Mouse (Mus musculus): ENCODE measurements around the gene Klhdc4. TPM values are rescaled to one million over a fixed set of nuclear protein-coding genes. Genes with fewer than 3 reads are reported as not detected.

The Klhdc4 gene
- polyA plus RNA-seq, 1 experiment from 2014 or later, result 49.4 TPM

DNA sequence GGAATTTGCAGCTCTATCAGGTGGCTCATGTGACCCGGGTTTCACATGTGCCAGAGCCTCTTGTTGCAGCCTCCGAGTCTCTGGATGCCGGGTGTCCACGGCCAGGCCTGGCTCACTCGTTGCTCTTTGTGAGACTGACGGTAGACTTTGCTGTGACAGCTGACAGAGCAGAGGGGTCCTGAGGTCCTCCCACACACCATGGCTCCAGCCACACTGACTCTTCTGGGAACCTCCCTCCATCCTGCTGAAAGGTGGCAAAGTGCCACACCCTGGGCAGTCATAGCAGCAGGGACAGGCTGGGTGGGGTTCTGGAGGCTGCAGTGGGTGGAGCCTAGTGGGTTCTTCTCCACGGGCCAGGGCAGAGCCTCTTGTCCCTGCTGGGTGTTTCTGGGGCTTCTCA, 68.9 kb downstream of the Klhdc4 start:
- H3K27ac ChIP-seq (ENCODE audit: low read depth, low read length), result no peak overlapping the region

DNA sequence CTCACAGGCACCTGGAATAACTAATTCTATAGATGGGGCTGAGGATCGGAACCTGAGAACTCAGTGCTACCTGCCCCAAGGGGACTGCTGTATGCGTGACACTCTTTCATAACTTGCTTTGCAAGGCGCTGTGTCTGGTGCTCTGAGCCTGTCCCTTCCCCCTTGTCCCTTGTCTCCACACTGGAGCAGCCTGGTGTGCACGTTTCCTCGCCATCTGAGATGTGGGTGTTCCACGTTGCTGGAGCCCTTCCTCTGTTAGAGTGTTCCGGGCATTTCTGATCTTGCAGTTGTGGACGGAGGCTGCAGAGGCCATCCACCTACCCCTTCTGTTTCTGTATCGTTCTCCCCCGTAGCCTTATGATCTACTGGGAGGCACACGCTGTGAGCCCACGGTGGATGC, 70.9 kb downstream of the Klhdc4 start:
- WGBS, result 76% methylated on average over 12 of the region's 12 CpGs
- Histone ChIP-seq H3K27me3 (ENCODE audit: control insufficient read depth, insufficient read depth, low read length) (no peaks in the 10 kb centered on the region), H3K4me1 (ENCODE audit: control insufficient read depth, insufficient read depth, low read length) (no peaks in the 10 kb centered on the region), H3K4me3 (ENCODE audit: low read depth, low read length) (no peak overlapping the region), H3K9me3 (ENCODE audit: control insufficient read depth, low read length) (no peaks in the 10 kb centered on the region), H3K9ac (ENCODE audit: low read length) (no peak overlapping the region), H3K36me3 (ENCODE audit: control insufficient read depth, insufficient read depth, low read length) (no peaks in the 10 kb centered on the region), H3K4me2 (no peak overlapping the region), H3K27ac (ENCODE audit: low read depth, low read length) (no peak overlapping the region)
- DNase-seq (ENCODE audit: low spot score, missing footprints), result no peak
- no peak for ATAC-seq (ENCODE audit: low FRiP score)

More for the DNA sequence above, 68.9 kb downstream of the Klhdc4 start:
- H3K4me1 ChIP-seq (ENCODE audit: control insufficient read depth, insufficient read depth, low read length), result no peaks in the 10 kb centered on the region
- 83% methylated on average over 7 of the region's 7 CpGs for WGBS
- no peaks in the 10 kb centered on the region for H3K9me3 ChIP-seq (ENCODE audit: control insufficient read depth, low read length)
- DNase-seq (ENCODE audit: low spot score, missing footprints), result no peak
- H3K9ac ChIP-seq (ENCODE audit: low read length), result no peak overlapping the region
- no peak overlapping the region for H3K4me3 ChIP-seq (ENCODE audit: low read depth, low read length)
- H3K27me3 ChIP-seq (ENCODE audit: control insufficient read depth, insufficient read depth, low read length), result no peaks in the 10 kb centered on the region
- no peak for ATAC-seq (ENCODE audit: low FRiP score)
- no peaks in the 10 kb centered on the region for H3K36me3 ChIP-seq (ENCODE audit: control insufficient read depth, insufficient read depth, low read length)
- no peak overlapping the region for H3K4me2 ChIP-seq

DNA sequence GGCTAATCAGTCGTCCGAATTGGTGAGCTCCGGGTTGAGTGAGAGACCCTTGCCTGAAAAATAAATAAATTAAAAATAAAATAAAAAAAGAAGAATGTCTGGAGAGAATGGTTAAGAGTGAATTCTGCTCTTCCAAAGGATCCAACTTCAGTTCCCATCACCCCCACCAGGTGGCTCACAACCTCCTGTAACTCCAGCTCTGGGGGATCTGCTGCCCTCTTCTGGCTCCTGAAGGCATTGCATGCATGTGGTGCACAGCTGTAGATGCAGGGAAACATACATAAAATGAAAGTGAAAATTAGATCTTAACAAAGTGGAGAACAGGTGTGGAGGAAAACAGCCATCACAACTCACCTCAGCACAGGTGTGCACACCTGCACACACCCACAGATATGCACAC, 78.0 kb downstream of the Klhdc4 start:
- DNase-seq (ENCODE audit: low spot score, missing footprints), result peak; percentile 97
- no peaks in the 10 kb centered on the region for H3K36me3 ChIP-seq (ENCODE audit: control insufficient read depth, insufficient read depth, low read length)
- H3K27ac ChIP-seq (ENCODE audit: low read depth, low read length), result no peak overlapping the region
- no peak for ATAC-seq (ENCODE audit: low FRiP score)
- H3K4me2 ChIP-seq, result no peak overlapping the region
- no peaks in the 10 kb centered on the region for H3K27me3 ChIP-seq (ENCODE audit: control insufficient read depth, insufficient read depth, low read length)
- H3K4me1 ChIP-seq (ENCODE audit: control insufficient read depth, insufficient read depth, low read length), result no peaks in the 10 kb centered on the region
- WGBS, result 28% methylated on average over 3 of the region's 3 CpGs
- peaks cover 4% of the 10 kb centered on the region; the same call in 1 of the 2 replicates for H3K9me3 ChIP-seq (ENCODE audit: control insufficient read depth, low read length)
- H3K4me3 ChIP-seq (ENCODE audit: low read depth, low read length), result no peak overlapping the region
- H3K9ac ChIP-seq (ENCODE audit: low read length), result no peak overlapping the region

DNA sequence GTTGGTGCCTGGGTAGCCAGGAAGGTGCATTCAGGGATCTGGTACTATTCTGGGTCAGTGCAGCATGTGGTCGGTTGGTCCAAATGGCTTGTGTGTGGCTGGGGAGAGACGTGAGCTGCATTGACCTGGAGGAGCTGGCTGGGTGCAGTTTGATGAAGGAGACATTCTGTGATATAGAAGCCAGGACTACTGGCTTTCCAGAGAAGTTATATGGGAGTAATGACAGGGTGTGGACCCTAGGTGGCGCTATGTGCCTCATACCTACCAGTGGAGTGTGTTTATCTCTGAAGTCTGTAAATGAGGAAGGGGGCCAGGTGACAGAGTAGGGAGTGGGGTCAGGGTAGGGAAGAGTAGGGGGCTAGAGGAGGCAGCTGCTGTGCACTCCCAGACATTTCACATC, 78.9 kb downstream of the Klhdc4 start:
- WGBS, result 32% methylated on average over 3 of the region's 3 CpGs
- H3K4me2 ChIP-seq, result no peak overlapping the region
- no peak overlapping the region for H3K4me3 ChIP-seq (ENCODE audit: low read depth, low read length)
- H3K36me3 ChIP-seq (ENCODE audit: control insufficient read depth, insufficient read depth, low read length), result no peaks in the 10 kb centered on the region
- no peaks in the 10 kb centered on the region for H3K27me3 ChIP-seq (ENCODE audit: control insufficient read depth, insufficient read depth, low read length)
- no peak overlapping the region for H3K27ac ChIP-seq (ENCODE audit: low read depth, low read length)
- ATAC-seq (ENCODE audit: low FRiP score) (no peak), DNase-seq (ENCODE audit: low spot score, missing footprints) (peak; percentile 72)
- H3K4me1 ChIP-seq (ENCODE audit: control insufficient read depth, insufficient read depth, low read length), result no peaks in the 10 kb centered on the region
- peaks cover 4% of the 10 kb centered on the region; the same call in 1 of the 2 replicates for H3K9me3 ChIP-seq (ENCODE audit: control insufficient read depth, low read length)
- no peak overlapping the region for H3K9ac ChIP-seq (ENCODE audit: low read length)

- Histone ChIP-seq H3K9ac (ENCODE audit: low read length) (no peak overlapping the region), H3K4me1 (ENCODE audit: control insufficient read depth, insufficient read depth, low read length) (no peaks in the 10 kb centered on the region), H3K36me3 (ENCODE audit: control insufficient read depth, insufficient read depth, low read length) (no peaks in the 10 kb centered on the region), H3K9me3 (ENCODE audit: control insufficient read depth, low read length) (peaks cover 4% of the 10 kb centered on the region; the same call in 1 of the 2 replicates), H3K4me3 (ENCODE audit: low read depth, low read length) (no peak overlapping the region), H3K4me2 (no peak overlapping the region), H3K27me3 (ENCODE audit: control insufficient read depth, insufficient read depth, low read length) (no peaks in the 10 kb centered on the region), H3K27ac (ENCODE audit: low read depth, low read length) (no peak overlapping the region)
- WGBS, result 86% methylated on average over 9 of the region's 9 CpGs
- ATAC-seq (ENCODE audit: low FRiP score) (no peak), DNase-seq (ENCODE audit: low spot score, missing footprints) (no peak)
Observed at GRCm38 (mm10) chr8:121749501-121749900, 79.9 kb downstream of the Klhdc4 start.

Other genes with a start within 250 kb of the Klhdc4 start
- gene Map1lc3b, start 239.2 kb downstream of the Klhdc4 start, polyA plus RNA-seq (2014; fragmentation: Nextera tagmentation; extraction: Ambion mirVana), result 282 and 283 TPM in 2 replicates
- 20.7 and 22.7 TPM in 2 replicates for gene Zcchc14, start 176.7 kb downstream of the Klhdc4 start, polyA plus RNA-seq (2014; fragmentation: Nextera tagmentation; extraction: Ambion mirVana)
- gene Jph3, start 99.9 kb downstream of the Klhdc4 start, polyA plus RNA-seq (2014; fragmentation: Nextera tagmentation; extraction: Ambion mirVana), result 10.2 and 10.4 TPM in 2 replicates
- 34.9 and 36.5 TPM in 2 replicates for gene Slc7a5, start 78.1 kb upstream of the Klhdc4 start, polyA plus RNA-seq (2014; fragmentation: Nextera tagmentation; extraction: Ambion mirVana)
- 0.14 TPM in 1 of 2 replicates, not detected in the other for gene Car5a, start 115.3 kb upstream of the Klhdc4 start, polyA plus RNA-seq (2014; fragmentation: Nextera tagmentation; extraction: Ambion mirVana)
- gene Banp, start 120.2 kb upstream of the Klhdc4 start, polyA plus RNA-seq (2014; fragmentation: Nextera tagmentation; extraction: Ambion mirVana), result 48.8 and 53.4 TPM in 2 replicates